Mouse (Mus musculus) intestine, embryonic 15.5 days (tissue): Measurements from ENCODE around the gene Gosr2. TPM values are rescaled to one million over a fixed set of nuclear protein-coding genes. Genes with fewer than 3 reads are reported as not detected.

Experiments
- ATAC-seq: fragments of 200-750 bp; cut with Nextera tagmentation; 2 replicates; pipeline ENCODE4 v1.8.0; 2017; ENCODE audit warnings: moderate TSS enrichment, moderate library complexity
- H3K27ac ChIP-seq: fragments of 300-500 bp; sonication (generic); 2 replicates; pipeline ENCODE4 v1.5.1; 2015; ENCODE audit warnings: mild to moderate bottlenecking, inconsistent platforms
- H3K27me3 ChIP-seq: fragments of 300-500 bp; sonication (generic); replicated peaks from 2 replicates; pipeline ENCODE4 v1.6.1; 2015; ENCODE audit warnings: inconsistent platforms
- H3K36me3 ChIP-seq: fragments of 300-500 bp; sonication (generic); 2 replicates; pipeline ENCODE4 v1.6.1; 2015; ENCODE audit warnings: inconsistent platforms
- H3K4me1 ChIP-seq: fragments of 300-500 bp; sonication (generic); replicated peaks from 2 replicates; pipeline ENCODE4 v1.6.1; 2015; ENCODE audit warnings: inconsistent platforms
- H3K4me2 ChIP-seq: fragments of 300-500 bp; sonication (generic); replicated peaks from 2 replicates; pipeline ENCODE4 v1.6.1; 2015; ENCODE audit warnings: mild to moderate bottlenecking, inconsistent platforms
- H3K4me3 ChIP-seq: fragments of 300-500 bp; sonication (generic); replicated peaks from 2 replicates; pipeline ENCODE4 v1.5.1; 2015; ENCODE audit warnings: inconsistent platforms
- H3K9ac ChIP-seq: fragments of 300-500 bp; sonication (generic); 2 replicates; pipeline ENCODE4 v1.6.1; 2015; ENCODE audit warnings: inconsistent platforms
- H3K9me3 ChIP-seq: fragments of 300-500 bp; sonication (generic); 2 replicates; pipeline ENCODE4 v1.6.1; 2016; ENCODE audit warnings: inconsistent platforms
- WGBS: fragments of 180-500 bp; shearing (Covaris S2); methylation state at CpG from one replicate; pipeline ENCODE4 v1.1.7; 2015; 5-methylcytosine and 5-hydroxymethylcytosine counted together
- polyA plus RNA-seq: library from polyadenylated mRNA; unstranded; fragments of >200 nt; fragmentation: Nextera tagmentation; extraction: Ambion mirVana; gene quantifications from 2 replicates; pipeline ENCODE4 v1.2.1, GENCODE M21; 2015

Gosr2 gene
- polyA plus RNA-seq, 1 experiment from 2014 or later, result 65.3 TPM

DNA sequence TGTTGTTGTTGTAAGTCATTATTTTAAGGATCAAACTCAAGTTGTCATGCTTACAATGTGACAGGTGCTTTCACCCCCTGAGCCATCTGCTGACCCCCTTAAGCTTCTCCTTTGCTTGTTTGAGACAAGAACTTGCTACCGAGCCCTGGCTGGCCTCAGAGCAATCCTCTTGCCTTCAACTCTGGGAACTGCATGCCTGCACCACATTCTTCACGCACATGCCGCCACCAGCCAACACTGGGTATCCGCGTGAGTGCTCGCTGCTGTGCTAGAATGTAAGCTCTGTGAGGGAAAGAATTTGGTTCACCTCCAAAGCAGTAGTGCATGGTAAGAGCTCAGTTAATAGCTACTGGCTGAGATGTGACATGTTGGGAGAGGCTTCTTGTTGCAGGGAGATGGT lies 61.4 kb downstream of the Gosr2 start:
- 68% methylated on average over 6 of the region's 6 CpGs for WGBS
- ATAC-seq, result no peak
- no peaks in the 10 kb centered on the region for H3K4me1 ChIP-seq
- no peak overlapping the region for H3K9ac ChIP-seq
- no peaks in the 10 kb centered on the region for H3K9me3 ChIP-seq
- H3K27ac ChIP-seq, result no peak overlapping the region
- no peaks in the 10 kb centered on the region for H3K36me3 ChIP-seq
- no peak overlapping the region for H3K4me3 ChIP-seq
- peaks cover 12% of the 10 kb centered on the region for H3K27me3 ChIP-seq
- H3K4me2 ChIP-seq, result no peak overlapping the region

DNA sequence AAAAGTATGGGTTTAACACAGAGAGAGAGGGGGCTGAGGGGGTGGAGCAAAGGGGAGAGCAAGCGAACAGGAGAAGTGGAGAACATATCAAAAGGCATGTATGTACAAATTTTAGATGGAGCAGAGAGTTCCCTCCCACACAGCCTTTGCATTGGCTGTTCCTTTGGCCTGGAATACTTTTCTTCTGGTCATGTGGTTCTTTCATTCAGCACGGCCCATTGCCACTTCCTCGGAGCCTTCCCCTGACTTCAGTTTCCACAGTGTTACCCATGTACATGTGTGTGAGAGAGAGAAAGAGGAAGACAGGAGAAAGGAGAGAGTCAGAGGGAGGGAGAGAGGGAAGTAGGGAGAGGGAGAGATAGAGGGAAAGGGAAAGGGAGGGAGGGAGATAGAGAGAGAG lies 62.2 kb downstream of the Gosr2 start:
- H3K36me3 ChIP-seq, result no peaks in the 10 kb centered on the region
- WGBS, result 72% methylated on average over 3 of the region's 3 CpGs
- no peak overlapping the region for H3K27ac ChIP-seq
- no peaks in the 10 kb centered on the region for H3K9me3 ChIP-seq
- H3K4me1 ChIP-seq, result no peaks in the 10 kb centered on the region
- H3K4me2 ChIP-seq, result no peak overlapping the region
- no peak overlapping the region for H3K4me3 ChIP-seq
- no peak for ATAC-seq
- H3K27me3 ChIP-seq, result peaks cover 12% of the 10 kb centered on the region
- no peak overlapping the region for H3K9ac ChIP-seq

DNA sequence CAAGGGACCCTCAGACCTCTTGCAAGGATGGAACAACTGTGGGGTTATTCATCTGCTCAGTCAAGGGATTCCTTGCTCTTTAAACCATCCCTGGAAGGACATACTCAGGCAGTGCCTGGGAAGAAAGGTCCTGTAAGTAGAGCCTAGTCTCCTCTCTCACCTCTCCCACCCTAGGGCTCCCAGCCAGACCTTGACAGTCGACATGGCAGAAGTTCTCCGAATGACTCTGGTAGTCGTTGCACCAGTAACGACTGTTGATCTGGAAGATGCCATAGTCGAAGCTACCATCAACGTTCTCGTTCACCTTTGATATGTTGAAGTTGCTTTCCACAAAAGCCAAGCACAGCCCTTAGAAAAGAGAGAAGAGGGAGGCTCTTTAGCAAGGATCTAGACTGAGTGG lies 62.9 kb downstream of the Gosr2 start:
- no peaks in the 10 kb centered on the region for H3K36me3 ChIP-seq
- no peak overlapping the region for H3K4me3 ChIP-seq
- no peaks in the 10 kb centered on the region for H3K9me3 ChIP-seq
- 86% methylated on average over 7 of the region's 7 CpGs for WGBS
- H3K27me3 ChIP-seq, result peaks cover 11% of the 10 kb centered on the region
- no peaks in the 10 kb centered on the region for H3K4me1 ChIP-seq
- H3K9ac ChIP-seq, result no peak overlapping the region
- H3K27ac ChIP-seq, result no peak overlapping the region
- ATAC-seq, result no peak
- H3K4me2 ChIP-seq, result no peak overlapping the region

DNA sequence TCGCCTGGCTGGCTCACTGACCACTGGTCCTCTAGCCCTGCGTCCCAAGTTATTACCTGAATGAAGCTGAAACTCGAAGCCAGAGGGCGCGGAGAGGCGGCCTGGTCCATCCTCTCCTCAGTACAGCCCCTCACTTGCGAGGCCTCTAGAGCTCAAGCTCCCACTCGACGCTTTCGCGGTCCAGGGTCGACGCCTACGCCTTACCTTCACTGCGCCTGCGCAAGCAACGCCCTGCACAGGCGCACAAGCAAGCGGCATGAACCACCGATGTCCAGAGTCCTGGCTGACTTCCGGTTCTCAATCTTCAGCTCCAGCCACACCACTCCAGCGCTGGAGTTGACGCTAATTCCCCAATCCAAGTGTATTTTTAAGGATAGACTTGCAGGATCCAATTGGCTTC lies 70.2 kb downstream of the Gosr2 start:
- no peak overlapping the region for H3K9ac ChIP-seq
- no peak overlapping the region for H3K27ac ChIP-seq
- H3K36me3 ChIP-seq, result no peaks in the 10 kb centered on the region
- no peak overlapping the region for H3K4me2 ChIP-seq
- 78% methylated on average over 23 of the region's 23 CpGs for WGBS
- no peak for ATAC-seq
- H3K4me3 ChIP-seq, result no peak overlapping the region
- no peaks in the 10 kb centered on the region for H3K9me3 ChIP-seq
- H3K27me3 ChIP-seq, result no peaks in the 10 kb centered on the region
- no peaks in the 10 kb centered on the region for H3K4me1 ChIP-seq

Other genes with a start within 250 kb of the Gosr2 start
- gene Lrrc37a, start 193.3 kb downstream of the Gosr2 start, polyA plus RNA-seq, result not detected in 2 replicates
- gene Gm884, start 76.8 kb downstream of the Gosr2 start, polyA plus RNA-seq, result not detected in 2 replicates
- not detected in 2 replicates for gene Lyzl6, start 59.0 kb downstream of the Gosr2 start, polyA plus RNA-seq
- gene Rprml, start 48.3 kb downstream of the Gosr2 start, polyA plus RNA-seq, result 0.44 and 0.52 TPM in 2 replicates
- 0.04 and 0.08 TPM in 2 replicates for gene Wnt9b, start 51.9 kb upstream of the Gosr2 start, polyA plus RNA-seq
- gene Wnt3, start 76.3 kb upstream of the Gosr2 start, polyA plus RNA-seq, result 0.31 and 0.49 TPM in 2 replicates